Mouse (Mus musculus) neural tube, embryonic 13.5 days (tissue): Measurements from ENCODE around the gene Irf2. TPM values are rescaled to one million over a fixed set of nuclear protein-coding genes. Genes with fewer than 3 reads are reported as not detected.

ENCODE experiments used
- ATAC-seq: fragments of 200-750 bp; cut with Nextera tagmentation; 2 replicates; pipeline ENCODE4 v1.8.0; 2017; ENCODE audit warnings: low read depth, mild to moderate bottlenecking, moderate TSS enrichment, moderate library complexity
- H3K27ac ChIP-seq: fragments of 300-500 bp; sonication (generic); replicated peaks from 2 replicates; pipeline ENCODE4 v1.5.1; 2015; ENCODE audit warnings: moderate library complexity, mild to moderate bottlenecking, inconsistent platforms
- H3K27me3 ChIP-seq: fragments of 300-500 bp; sonication (generic); 2 replicates; pipeline ENCODE4 v1.6.1; 2015; ENCODE audit warnings: mild to moderate bottlenecking, inconsistent platforms
- H3K36me3 ChIP-seq: fragments of 300-500 bp; sonication (generic); 2 replicates; pipeline ENCODE4 v1.6.1; 2015; ENCODE audit warnings: mild to moderate bottlenecking, inconsistent platforms
- H3K4me1 ChIP-seq: fragments of 300-500 bp; sonication (generic); replicated peaks from 2 replicates; pipeline ENCODE4 v1.6.1; 2015; ENCODE audit warnings: inconsistent platforms
- H3K4me2 ChIP-seq: fragments of 300-500 bp; sonication (generic); 2 replicates; pipeline ENCODE4 v1.6.1; 2015; ENCODE audit warnings: inconsistent platforms, mild to moderate bottlenecking, moderate library complexity
- H3K4me3 ChIP-seq: fragments of 300-500 bp; sonication (generic); 2 replicates; pipeline ENCODE4 v1.5.1; 2015; ENCODE audit warnings: mild to moderate bottlenecking, inconsistent platforms
- H3K9ac ChIP-seq: fragments of 300-500 bp; sonication (generic); 2 replicates; pipeline ENCODE4 v1.6.1; 2015; ENCODE audit warnings: moderate library complexity, mild to moderate bottlenecking, inconsistent platforms
- H3K9me3 ChIP-seq: fragments of 300-500 bp; sonication (generic); 2 replicates; pipeline ENCODE4 v1.6.1; 2016; ENCODE audit warnings: inconsistent platforms
- WGBS: fragments of 180-500 bp; shearing (Covaris S2); methylation state at CpG from one replicate; pipeline ENCODE4 v1.1.7; 2015; 5-methylcytosine and 5-hydroxymethylcytosine counted together
- polyA plus RNA-seq: library from polyadenylated mRNA; unstranded; fragments of >200 nt; fragmentation: Nextera tagmentation; extraction: Ambion mirVana; gene quantifications from 2 replicates; pipeline ENCODE4 v1.2.1, GENCODE M21; 2015

Gene Irf2
- polyA plus RNA-seq, 1 experiment from 2014 or later: 13.5 TPM

GRCm38 (mm10) chr8:46791664-46792371 lies 52.3 kb downstream of the Irf2 start:
- Histone ChIP-seq H3K27me3 (no peaks in the 10 kb centered on the region), H3K9ac (no peak overlapping the region), H3K9me3 (no peaks in the 10 kb centered on the region), H3K4me1 (no peaks in the 10 kb centered on the region), H3K4me3 (no peak overlapping the region), H3K27ac (no peak overlapping the region), H3K4me2 (no peak overlapping the region), H3K36me3 (peaks cover 5% of the 10 kb centered on the region; the same call in 1 of the 2 replicates)
- no peak for ATAC-seq
- WGBS: 92% methylated on average over 5 of the region's 5 CpGs

GRCm38 (mm10) chr8:46792653-46793052 lies 53.1 kb downstream of the Irf2 start:
- Histone ChIP-seq H3K9me3 (no peaks in the 10 kb centered on the region), H3K4me2 (no peak overlapping the region), H3K27me3 (no peaks in the 10 kb centered on the region), H3K4me3 (no peak overlapping the region), H3K27ac (no peak overlapping the region), H3K36me3 (peaks cover 13% of the 10 kb centered on the region; the same call in 1 of the 2 replicates), H3K4me1 (no peaks in the 10 kb centered on the region), H3K9ac (no peak overlapping the region)
- WGBS: 78% methylated on average over 2 of the region's 2 CpGs
- ATAC-seq: no peak

DNA sequence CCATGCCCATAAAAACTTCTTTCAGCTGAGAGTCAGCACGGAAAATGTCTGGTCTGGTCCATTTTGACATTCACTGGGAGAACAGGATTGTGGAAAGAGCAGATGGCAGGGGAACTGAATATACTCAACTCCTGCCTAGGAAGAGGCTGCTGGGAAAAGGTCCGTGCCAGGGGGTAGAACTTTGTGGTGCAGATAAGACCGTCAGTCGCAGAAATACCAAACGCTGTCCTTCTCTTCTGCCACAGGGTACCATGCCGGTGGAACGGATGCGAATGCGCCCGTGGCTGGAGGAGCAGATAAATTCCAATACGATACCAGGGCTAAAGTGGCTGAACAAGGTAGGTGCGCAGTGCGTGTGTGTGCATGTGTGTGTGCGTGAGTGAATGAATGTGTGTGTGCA lies 53.7 kb downstream of the Irf2 start:
- no peaks in the 10 kb centered on the region for H3K4me1 ChIP-seq
- H3K9me3 ChIP-seq: no peaks in the 10 kb centered on the region
- H3K27ac ChIP-seq: no peak overlapping the region
- WGBS: 96% methylated on average over 14 of the region's 14 CpGs
- no peaks in the 10 kb centered on the region for H3K27me3 ChIP-seq
- no peak overlapping the region for H3K4me3 ChIP-seq
- H3K36me3 ChIP-seq: peaks cover 15% of the 10 kb centered on the region; the same call in 1 of the 2 replicates
- H3K9ac ChIP-seq: no peak overlapping the region
- ATAC-seq: no peak
- no peak overlapping the region for H3K4me2 ChIP-seq

- Histone ChIP-seq H3K4me3 (no peak overlapping the region), H3K9me3 (no peaks in the 10 kb centered on the region), H3K27ac (no peak overlapping the region), H3K27me3 (no peaks in the 10 kb centered on the region), H3K9ac (no peak overlapping the region), H3K4me2 (no peak overlapping the region), H3K36me3 (peaks cover 15% of the 10 kb centered on the region; the same call in 1 of the 2 replicates), H3K4me1 (no peaks in the 10 kb centered on the region)
- no peak for ATAC-seq
- 88% methylated on average over 5 of the region's 5 CpGs for WGBS
Measured at GRCm38 (mm10) chr8:46794317-46794716, 54.8 kb downstream of the Irf2 start.

- Histone ChIP-seq H3K4me3 (no peak overlapping the region), H3K36me3 (peaks cover 15% of the 10 kb centered on the region; the same call in 1 of the 2 replicates), H3K9ac (no peak overlapping the region), H3K27me3 (no peaks in the 10 kb centered on the region), H3K27ac (no peak overlapping the region), H3K4me1 (no peaks in the 10 kb centered on the region), H3K9me3 (no peaks in the 10 kb centered on the region), H3K4me2 (no peak overlapping the region)
- ATAC-seq: no peak
- 92% methylated on average over 5 of the region's 5 CpGs for WGBS
Measured at GRCm38 (mm10) chr8:46799212-46799611, 59.7 kb downstream of the Irf2 start.

GRCm38 (mm10) chr8:46799706-46800105 lies 60.2 kb downstream of the Irf2 start:
- ATAC-seq: no peak
- Histone ChIP-seq H3K4me3 (no peak overlapping the region), H3K27me3 (no peaks in the 10 kb centered on the region), H3K4me2 (no peak overlapping the region), H3K4me1 (no peaks in the 10 kb centered on the region), H3K36me3 (peaks cover 15% of the 10 kb centered on the region; the same call in 1 of the 2 replicates), H3K9me3 (no peaks in the 10 kb centered on the region), H3K27ac (no peak overlapping the region), H3K9ac (no peak overlapping the region)
- 72% methylated on average over 2 of the region's 2 CpGs for WGBS

DNA sequence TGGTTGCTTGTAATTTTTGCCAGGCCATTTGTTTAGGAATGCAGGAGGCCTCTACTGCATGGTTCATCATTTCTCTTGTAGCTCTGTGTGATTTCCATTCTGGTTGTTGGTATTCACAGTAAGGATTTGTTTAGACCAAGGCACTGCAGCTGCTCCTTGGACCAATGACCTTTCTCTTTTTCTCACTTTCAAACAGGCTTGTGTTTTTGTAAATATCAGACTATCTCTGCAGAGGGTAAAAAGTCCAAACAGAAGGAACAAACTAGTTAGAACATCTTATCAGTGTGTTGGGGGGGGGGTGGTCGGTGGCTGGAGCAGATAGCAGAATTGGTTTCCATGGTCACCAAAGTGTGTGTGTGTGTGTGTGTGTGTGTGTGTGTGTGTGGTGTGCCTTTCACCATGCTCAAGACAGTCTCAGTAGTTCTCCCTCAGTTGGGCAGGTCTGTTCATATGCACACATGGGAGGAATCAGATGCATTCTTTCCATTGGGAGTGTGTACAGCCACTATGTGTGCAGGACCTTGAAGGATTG lies 61.7 kb downstream of the Irf2 start:
- Histone ChIP-seq H3K27ac (no peak overlapping the region), H3K27me3 (no peaks in the 10 kb centered on the region), H3K4me3 (no peak overlapping the region), H3K9me3 (no peaks in the 10 kb centered on the region), H3K36me3 (peaks cover 20% of the 10 kb centered on the region), H3K9ac (no peak overlapping the region), H3K4me2 (no peak overlapping the region), H3K4me1 (no peaks in the 10 kb centered on the region)
- ATAC-seq: no peak
- WGBS: 86% methylated on average over 1 of the region's 1 CpGs

DNA sequence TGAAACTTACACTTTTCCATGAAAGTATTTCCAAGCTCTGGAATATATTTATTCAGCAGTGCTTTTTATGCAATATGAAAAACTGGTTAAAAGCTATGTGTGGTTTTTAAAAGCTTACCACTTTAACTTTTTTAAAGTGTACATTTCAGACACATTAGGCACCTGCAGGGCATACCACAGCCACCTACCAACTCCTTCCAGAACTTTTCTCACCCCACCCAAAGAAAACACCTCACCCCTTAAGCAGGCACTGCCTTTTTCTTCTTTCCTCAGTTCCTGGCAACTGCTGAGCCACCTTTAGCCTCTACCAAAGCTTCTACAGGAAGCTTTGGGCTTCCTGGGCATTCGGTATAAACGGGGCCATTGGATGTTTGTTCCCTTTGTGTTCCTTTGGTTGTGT lies 62.5 kb downstream of the Irf2 start:
- no peak for ATAC-seq
- 91% methylated on average over 2 of the region's 2 CpGs for WGBS

DNA sequence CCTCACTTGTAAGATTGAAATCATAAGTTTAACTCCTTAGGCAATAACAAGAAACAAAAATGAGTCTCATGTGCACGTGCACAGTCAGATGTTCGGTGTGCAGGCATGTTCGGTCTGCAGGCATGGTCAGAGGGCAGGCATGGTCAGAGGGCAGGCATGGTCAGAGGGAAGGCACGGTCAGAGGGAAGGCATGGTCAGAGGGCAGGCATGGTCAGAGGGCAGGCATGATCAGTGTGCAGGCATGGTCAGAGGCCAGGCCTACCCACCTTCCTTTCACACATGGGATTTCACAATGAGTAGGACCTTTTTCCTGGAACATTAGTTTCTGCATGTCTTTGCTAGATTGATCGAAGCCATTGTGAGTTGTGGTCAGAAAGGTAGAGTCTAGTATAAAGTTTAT lies 65.2 kb downstream of the Irf2 start:
- peaks cover 7% of the 10 kb centered on the region; the same call in 1 of the 2 replicates for H3K9me3 ChIP-seq
- peaks cover 34% of the 10 kb centered on the region for H3K36me3 ChIP-seq
- no peak for ATAC-seq
- no peak overlapping the region for H3K27ac ChIP-seq
- no peaks in the 10 kb centered on the region for H3K4me1 ChIP-seq
- WGBS: 92% methylated on average over 5 of the region's 5 CpGs
- H3K4me2 ChIP-seq: no peak overlapping the region
- H3K9ac ChIP-seq: no peak overlapping the region
- H3K4me3 ChIP-seq: no peak overlapping the region
- H3K27me3 ChIP-seq: no peaks in the 10 kb centered on the region

More for the DNA sequence above, 62.5 kb downstream of the Irf2 start:
- H3K4me1 ChIP-seq: no peaks in the 10 kb centered on the region
- H3K36me3 ChIP-seq: peaks cover 21% of the 10 kb centered on the region
- no peak overlapping the region for H3K9ac ChIP-seq
- no peak overlapping the region for H3K4me3 ChIP-seq
- no peak overlapping the region for H3K27ac ChIP-seq
- peaks cover 3% of the 10 kb centered on the region; the same call in 1 of the 2 replicates for H3K9me3 ChIP-seq
- no peak overlapping the region for H3K4me2 ChIP-seq
- H3K27me3 ChIP-seq: no peaks in the 10 kb centered on the region

GRCm38 (mm10) chr8:46811021-46811622 lies 71.6 kb downstream of the Irf2 start:
- WGBS: 82% methylated on average over 11 of the region's 11 CpGs
- H3K36me3 ChIP-seq: peaks cover 30% of the 10 kb centered on the region

GRCm38 (mm10) chr8:46811944-46812343 lies 72.4 kb downstream of the Irf2 start:
- Histone ChIP-seq H3K9ac (no peak overlapping the region), H3K36me3 (peaks cover 21% of the 10 kb centered on the region), H3K4me1 (no peaks in the 10 kb centered on the region), H3K9me3 (peaks cover 5% of the 10 kb centered on the region; the same call in 1 of the 2 replicates), H3K27ac (no peak overlapping the region), H3K4me3 (no peak overlapping the region), H3K27me3 (no peaks in the 10 kb centered on the region), H3K4me2 (no peak overlapping the region)
- no peak for ATAC-seq
- 88% methylated on average over 2 of the region's 2 CpGs for WGBS

More at GRCm38 (mm10) chr8:46811021-46811622, 71.6 kb downstream of the Irf2 start:
- no peaks in the 10 kb centered on the region for H3K27me3 ChIP-seq
- H3K9me3 ChIP-seq: peaks cover 7% of the 10 kb centered on the region; the same call in 1 of the 2 replicates
- H3K4me1 ChIP-seq: no peaks in the 10 kb centered on the region
- no peak overlapping the region for H3K4me2 ChIP-seq
- H3K27ac ChIP-seq: no peak overlapping the region
- ATAC-seq: no peak
- no peak overlapping the region for H3K4me3 ChIP-seq
- no peak overlapping the region for H3K9ac ChIP-seq

DNA sequence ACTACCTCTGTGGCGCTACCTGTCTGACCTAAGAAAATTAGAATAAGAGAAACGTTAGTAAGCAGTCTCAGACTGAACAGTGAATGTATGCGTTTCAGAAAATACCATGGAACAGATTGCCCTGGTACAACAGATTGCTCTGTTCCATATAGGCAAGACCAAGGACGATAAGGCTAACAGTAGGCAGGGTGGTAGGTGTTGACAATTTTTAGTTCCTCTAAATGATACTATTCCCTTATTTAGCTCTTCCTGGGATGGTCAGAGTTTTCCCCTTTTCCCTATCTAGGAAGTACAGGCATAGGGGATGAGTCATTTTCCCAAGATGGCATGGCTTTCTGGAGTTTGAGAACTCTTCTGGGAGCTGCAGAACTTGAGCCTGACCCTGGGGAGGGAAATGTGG lies 73.4 kb downstream of the Irf2 start:
- ATAC-seq: no peak
- Histone ChIP-seq H3K9ac (no peak overlapping the region), H3K36me3 (peaks cover 11% of the 10 kb centered on the region), H3K4me3 (no peak overlapping the region), H3K4me1 (0 out of 2 replicates have a peak, but pooled peaks cover under 1% of the 10 kb centered on the region), H3K27ac (no peak overlapping the region), H3K27me3 (no peaks in the 10 kb centered on the region), H3K9me3 (no peaks in the 10 kb centered on the region), H3K4me2 (no peak overlapping the region)
- WGBS: 92% methylated on average over 4 of the region's 4 CpGs
